Mouse (Mus musculus) megakaryocyte, embryonic 14.5 days (primary cell): ENCODE results near the gene Sipa1l2.

Experiments
- FLI1 ChIP-seq: IDR thresholded peaks from 2 replicates; pipeline ENCODE4 v1.6.1; 2012; ENCODE audit warnings: low read length, inconsistent platforms, mixed read lengths
- GATA1 ChIP-seq: IDR thresholded peaks from 3 replicates; pipeline ENCODE4 v1.6.1; 2012; ENCODE audit warnings: mixed read lengths, low read length, inconsistent platforms, borderline replicate concordance

- TF ChIP-seq GATA1 (no peak), FLI1 (no peak)
These were observed 2.6 kb upstream of the Sipa1l2 start for GRCm38 (mm10) chr8:125572246-125572645.
